Mouse (Mus musculus) urinary bladder, adult 2 months (tissue): ENCODE data around the gene Olfr970. TPM values are rescaled to one million over a fixed set of nuclear protein-coding genes. Genes with fewer than 3 reads are reported as not detected.
"Not testable (repeated sequence)": the region's sequence is repeated elsewhere in the genome, so short reads cannot be mapped to it uniquely, and the experiment has no call there.

Experiments used
- DNase-seq: peaks from one replicate; pipeline ENCODE4 v3.0.0; 2022; ENCODE audit warnings: low spot score
- polyA plus RNA-seq: library from polyadenylated mRNA; depleted of rRNA; stranded (reverse); fragments of >200 nt; gene quantifications from 2 replicates; pipeline ENCODE4 v1.2.3, GENCODE M21; 2012; rRNA removed

The Olfr970 gene
- polyA plus RNA-seq: not detected in 2 replicates

DNA sequence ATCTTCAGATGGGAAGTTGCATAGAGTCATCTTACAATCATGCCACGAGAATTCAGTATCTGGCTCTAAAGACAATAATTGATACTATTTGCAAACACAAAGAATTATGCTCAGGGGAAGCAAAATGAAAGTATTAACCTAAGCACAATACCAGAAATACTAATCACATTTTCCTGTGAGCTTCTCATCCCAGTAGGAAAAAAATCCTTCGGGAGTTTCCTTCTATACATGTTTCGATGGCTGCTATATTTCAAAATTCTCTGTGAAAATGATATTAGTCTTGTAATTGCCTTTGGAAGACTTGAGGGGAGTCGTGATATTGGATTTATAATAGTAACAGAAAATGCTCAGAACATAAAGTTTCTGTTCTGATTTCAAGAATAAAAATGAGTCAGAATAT is at the start of gene Olfr970:
TSS of gene Olfr970 (plus strand) at position 301 of the 400 bp plus-strand sequence.
- DNase-seq: no peak

- DNase-seq: no peak
Observed at GRCm38 (mm10) chr9:39783153-39783552, 25.5 kb upstream of the Olfr970 start, which contains the start of gene Olfr968. Gene Olfr968 (minus strand): TSS chr9:39783253.

DNA sequence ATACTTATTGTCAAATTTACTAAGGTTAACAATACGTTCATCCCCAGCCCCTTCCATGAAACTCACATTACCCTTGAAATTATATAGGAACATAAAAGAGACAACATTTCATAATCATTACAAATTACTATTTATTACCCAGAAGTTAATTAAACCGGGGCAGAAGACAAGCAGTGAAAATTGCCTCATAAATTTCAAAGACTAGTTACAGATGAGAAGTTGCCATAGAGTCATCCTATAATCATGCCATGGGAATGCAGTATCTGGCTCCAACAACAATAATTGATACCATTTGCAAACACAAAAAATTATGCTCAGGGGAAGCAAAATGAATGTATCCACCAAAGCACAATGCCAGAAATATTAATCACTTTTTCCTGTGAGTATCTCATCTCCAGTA is 18.1 kb upstream of the Olfr970 start, which contains the start of gene Olfr969:
TSS of gene Olfr969 (plus strand) at position 388 of the 400 bp plus-strand sequence.
- no peak for DNase-seq

DNA sequence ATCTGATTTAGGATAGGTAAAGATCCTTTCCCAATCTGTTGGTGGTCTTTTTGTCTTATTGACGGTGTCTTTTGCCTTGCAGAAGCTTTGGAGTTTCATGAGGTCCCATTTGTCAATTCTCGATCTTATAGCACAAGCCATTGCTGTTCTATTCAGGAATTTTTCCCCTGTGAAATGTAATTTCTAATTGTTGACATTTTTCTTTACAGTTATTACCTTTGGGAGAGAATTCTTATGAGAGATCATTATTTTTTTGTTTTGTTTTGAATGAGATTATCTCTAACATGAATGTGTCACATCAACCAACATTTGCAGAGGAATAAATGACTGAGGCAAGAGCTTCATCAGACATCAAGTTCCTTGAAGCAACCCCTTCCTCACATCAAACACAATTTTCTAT is 27.9 kb downstream of the Olfr970 start, which contains the start of gene Olfr971:
TSS of gene Olfr971 (plus strand) at position 301 of the 400 bp plus-strand sequence.
- DNase-seq: not testable (repeated sequence)

GRCm38 (mm10) chr9:39866122-39866521 is 57.5 kb downstream of the Olfr970 start, which contains the start of gene Olfr972:
Gene Olfr972 (plus strand): TSS chr9:39866422.
- no peak for DNase-seq

Other genes starting within 250 kb of the Olfr970 start
- gene Olfr959, start 233.3 kb upstream of the Olfr970 start, polyA plus RNA-seq: not detected in 2 replicates
- gene AW551984, start 204.5 kb upstream of the Olfr970 start, polyA plus RNA-seq: 14.8 and 16.8 TPM in 2 replicates
- gene Olfr148, start 198.2 kb upstream of the Olfr970 start, polyA plus RNA-seq: not detected in 2 replicates
- not detected in 2 replicates for gene Olfr960, start 187.5 kb upstream of the Olfr970 start, polyA plus RNA-seq
- not detected in 2 replicates for gene Olfr961, start 163.8 kb upstream of the Olfr970 start, polyA plus RNA-seq
- not detected in 2 replicates for gene Olfr963, start 141.7 kb upstream of the Olfr970 start, polyA plus RNA-seq
- gene Olfr149, start 101.7 kb upstream of the Olfr970 start, polyA plus RNA-seq: not detected in 2 replicates
- not detected in 2 replicates for gene Olfr965, start 97.5 kb upstream of the Olfr970 start, polyA plus RNA-seq
- gene Olfr150, start 77.9 kb upstream of the Olfr970 start, polyA plus RNA-seq: not detected in 2 replicates
- gene Olfr967, start 62.6 kb upstream of the Olfr970 start, polyA plus RNA-seq: not detected in 2 replicates
- gene Olfr968, start 25.6 kb upstream of the Olfr970 start, polyA plus RNA-seq: not detected in 2 replicates
- not detected in 2 replicates for gene Olfr969, start 17.9 kb upstream of the Olfr970 start, polyA plus RNA-seq
- gene Olfr971, start 28.0 kb downstream of the Olfr970 start, polyA plus RNA-seq: not detected in 2 replicates
- gene Olfr972, start 57.6 kb downstream of the Olfr970 start, polyA plus RNA-seq: not detected in 2 replicates
- not detected in 2 replicates for gene Olfr229, start 98.5 kb downstream of the Olfr970 start, polyA plus RNA-seq
- gene Olfr974, start 128.6 kb downstream of the Olfr970 start, polyA plus RNA-seq: not detected in 2 replicates
- gene Olfr975, start 143.2 kb downstream of the Olfr970 start, polyA plus RNA-seq: not detected in 2 replicates
- gene Olfr976, start 152.3 kb downstream of the Olfr970 start, polyA plus RNA-seq: not detected in 2 replicates
- gene Olfr978, start 183.3 kb downstream of the Olfr970 start, polyA plus RNA-seq: not detected in 2 replicates
- not detected in 2 replicates for gene Olfr979, start 194.6 kb downstream of the Olfr970 start, polyA plus RNA-seq
- not detected in 2 replicates for gene Olfr980, start 200.7 kb downstream of the Olfr970 start, polyA plus RNA-seq
- not detected in 2 replicates for gene Olfr981, start 212.6 kb downstream of the Olfr970 start, polyA plus RNA-seq